Mouse (Mus musculus) neural tube, embryonic 11.5 days (tissue): ENCODE measurements around the gene Olfr329-ps. TPM values are rescaled to one million over a fixed set of nuclear protein-coding genes. Genes with fewer than 3 reads are reported as not detected.
"Not testable (repeated sequence)": the region's sequence is repeated elsewhere in the genome, so short reads cannot be mapped to it uniquely, and the experiment has no call there.

Source experiments
- ATAC-seq: fragments of 200-750 bp; cut with Nextera tagmentation; 2 replicates; pipeline ENCODE4 v1.8.0; 2017; ENCODE audit warnings: moderate number of reproducible peaks, mild to moderate bottlenecking, moderate TSS enrichment, moderate library complexity; ENCODE audit not compliant: insufficient read depth, low FRiP score, low TSS enrichment
- DNase-seq: peaks from one replicate; pipeline ENCODE4 v3.0.0-alpha.2; 2015; ENCODE audit warnings: low spot score
- H3K27ac ChIP-seq: fragments of 300-500 bp; sonication (generic); 2 replicates; pipeline ENCODE4 v1.5.1; 2014; ENCODE audit warnings: low read depth, mild to moderate bottlenecking, low read length
- H3K27me3 ChIP-seq: fragments of 300-500 bp; sonication (generic); 2 replicates; pipeline ENCODE4 v1.6.1; 2014; ENCODE audit warnings: mild to moderate bottlenecking, low read length, mixed read lengths; ENCODE audit not compliant: control insufficient read depth, insufficient read depth
- H3K36me3 ChIP-seq: fragments of 300-500 bp; sonication (generic); 2 replicates; pipeline ENCODE4 v1.6.1; 2014; ENCODE audit warnings: mild to moderate bottlenecking, low read length, moderate library complexity, mixed read lengths; ENCODE audit not compliant: control insufficient read depth, insufficient read depth
- H3K4me1 ChIP-seq: fragments of 300-500 bp; sonication (generic); 2 replicates; pipeline ENCODE4 v1.6.1; 2014; ENCODE audit warnings: low read length, mixed read lengths; ENCODE audit not compliant: control insufficient read depth, insufficient read depth
- H3K4me2 ChIP-seq: fragments of 300-500 bp; sonication (generic); 2 replicates; pipeline ENCODE4 v1.6.1; 2014; ENCODE audit warnings: low read depth, mild to moderate bottlenecking, moderate library complexity
- H3K4me3 ChIP-seq: fragments of 300-500 bp; sonication (generic); 2 replicates; pipeline ENCODE4 v1.5.1; 2014; ENCODE audit warnings: low read depth, low read length
- H3K9ac ChIP-seq: fragments of 300-500 bp; sonication (generic); 2 replicates; pipeline ENCODE4 v1.6.1; 2014; ENCODE audit warnings: mild to moderate bottlenecking, low read length
- H3K9me3 ChIP-seq: fragments of 300-500 bp; sonication (generic); 2 replicates; pipeline ENCODE4 v1.6.1; 2016; ENCODE audit warnings: low read length; ENCODE audit not compliant: control insufficient read depth
- WGBS: fragments of 180-500 bp; shearing (Covaris S2); extraction: QIAGEN DNeasy Blood & Tissue Kit; methylation state at CpG from one replicate; pipeline ENCODE4 v1.1.7; 2014; 5-methylcytosine and 5-hydroxymethylcytosine counted together
- polyA plus RNA-seq: library from polyadenylated mRNA; unstranded; fragments of >200 nt; fragmentation: Nextera tagmentation; extraction: Ambion mirVana; gene quantifications from 2 replicates; pipeline ENCODE4 v1.2.1, GENCODE M21; 2014

Gene Olfr329-ps
- polyA plus RNA-seq, 1 experiment from 2014 or later = not detected

DNA sequence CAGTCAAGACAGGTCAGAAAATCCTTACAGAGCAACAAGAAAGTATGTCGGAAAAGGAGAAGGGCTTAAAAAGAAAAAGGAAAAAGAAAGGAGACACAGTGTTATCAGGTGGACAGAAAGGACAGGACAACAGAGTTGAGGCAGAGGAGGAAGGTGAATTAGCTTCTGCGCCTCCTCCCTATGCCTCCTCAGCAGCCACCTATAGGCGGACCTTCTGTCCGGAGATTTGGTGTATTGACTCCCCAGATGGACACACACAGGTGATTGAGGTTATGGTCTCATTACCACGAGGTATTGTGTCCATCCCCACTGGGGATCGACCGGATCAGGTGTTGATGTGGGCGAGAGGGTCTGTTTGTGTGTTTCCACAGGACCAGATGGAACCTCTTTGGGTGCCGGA, 26.5 kb downstream of the Olfr329-ps start:
- not testable (repeated sequence) for H3K9ac ChIP-seq, DNase-seq, H3K4me1 ChIP-seq, H3K27ac ChIP-seq, H3K4me3 ChIP-seq, H3K36me3 ChIP-seq, H3K4me2 ChIP-seq, H3K27me3 ChIP-seq, H3K9me3 ChIP-seq, ATAC-seq
- 96% methylated on average over 7 of the region's 9 CpGs for WGBS

DNA sequence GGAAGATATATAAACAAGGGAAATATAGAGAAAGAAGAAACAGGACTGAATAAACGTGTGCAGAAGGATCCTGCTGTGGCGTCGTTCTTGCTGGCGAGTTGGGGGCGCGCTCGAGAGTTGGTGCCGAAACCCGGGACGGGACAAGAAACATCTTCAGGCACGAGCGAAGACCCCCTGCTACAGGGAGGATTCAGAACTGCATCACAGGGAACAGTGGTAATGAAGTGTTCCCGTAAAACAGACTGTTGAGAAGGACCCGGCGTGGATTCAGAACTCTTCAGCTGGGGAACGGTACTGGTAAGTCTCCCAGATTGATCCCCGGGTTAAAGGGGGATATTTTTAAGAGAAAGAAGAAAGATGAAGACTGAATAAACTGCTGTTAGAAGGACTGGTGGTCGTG, 27.3 kb downstream of the Olfr329-ps start:
- H3K27me3 ChIP-seq, H3K4me1 ChIP-seq, H3K36me3 ChIP-seq, ATAC-seq, DNase-seq, H3K27ac ChIP-seq, H3K4me2 ChIP-seq, H3K9ac ChIP-seq, H3K9me3 ChIP-seq, H3K4me3 ChIP-seq: not testable (repeated sequence)
- 92% methylated on average over 17 of the region's 18 CpGs for WGBS

DNA sequence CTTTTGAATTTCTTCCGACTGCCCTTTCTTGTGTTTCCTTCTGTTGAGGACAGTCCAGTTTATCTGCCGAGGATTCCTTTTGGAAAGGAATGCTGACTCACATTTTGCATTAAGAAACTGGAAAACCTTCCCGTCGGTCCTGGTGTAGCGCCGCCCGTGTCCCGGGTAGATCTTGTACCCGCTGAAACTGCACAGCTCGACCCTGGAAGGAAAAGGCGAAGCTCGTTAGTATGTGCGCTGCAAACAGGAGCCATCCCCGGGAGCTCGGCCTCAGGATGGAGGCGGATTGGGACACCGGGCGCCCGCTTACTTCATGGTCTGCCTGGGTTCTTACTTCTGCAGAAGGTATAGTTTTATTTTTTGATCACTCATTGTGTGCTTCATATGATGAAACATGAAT, 37.2 kb downstream of the Olfr329-ps start:
- ATAC-seq, H3K27ac ChIP-seq, H3K9me3 ChIP-seq, H3K4me1 ChIP-seq, H3K27me3 ChIP-seq, DNase-seq, H3K9ac ChIP-seq, H3K4me3 ChIP-seq, H3K4me2 ChIP-seq, H3K36me3 ChIP-seq: not testable (repeated sequence)
- 88% methylated on average over 19 of the region's 19 CpGs for WGBS

DNA sequence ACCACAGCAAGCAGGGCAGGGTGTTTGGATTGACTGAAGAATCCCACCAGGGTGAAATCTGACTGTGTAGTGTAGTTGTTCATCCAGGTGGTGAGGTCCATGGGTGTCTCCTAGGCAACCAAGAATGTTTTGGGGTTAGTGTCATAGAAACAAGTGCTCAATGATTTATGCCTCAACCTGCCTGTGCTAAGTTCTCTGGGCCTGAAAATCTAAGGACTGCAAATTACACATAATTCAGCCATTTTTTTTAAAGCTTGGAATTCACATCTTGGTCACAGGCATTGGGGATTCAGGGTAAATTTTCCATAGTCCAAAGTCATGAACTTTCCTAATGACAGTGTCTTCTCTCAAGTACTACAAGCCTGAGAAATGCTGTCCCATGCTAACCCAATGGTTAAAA, 43.8 kb downstream of the Olfr329-ps start, which contains the start of gene Olfr331:
Gene Olfr331 (minus strand): TSS at position 101 of the 400 bp plus-strand sequence.
- H3K4me3 ChIP-seq, H3K4me2 ChIP-seq, H3K27me3 ChIP-seq, H3K36me3 ChIP-seq, H3K4me1 ChIP-seq, ATAC-seq, H3K27ac ChIP-seq, H3K9ac ChIP-seq, H3K9me3 ChIP-seq, DNase-seq: not testable (repeated sequence)

DNA sequence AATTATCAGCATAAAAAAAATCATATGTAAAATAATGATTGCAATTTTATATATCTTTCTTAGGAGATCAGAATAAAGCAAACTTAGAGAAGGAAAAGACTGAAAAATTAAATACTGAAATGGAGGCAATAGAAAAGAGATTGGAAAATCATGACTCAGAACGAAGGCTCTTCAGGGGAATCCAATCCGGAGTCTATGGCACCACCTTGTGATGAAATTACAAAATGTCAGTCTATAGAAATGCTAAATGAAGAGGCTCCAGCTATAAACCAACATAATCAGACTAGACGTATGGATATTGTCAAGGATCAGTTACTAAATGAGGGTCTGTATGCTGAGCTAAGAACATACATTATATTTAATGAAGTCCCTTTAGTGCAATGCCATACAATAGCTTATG, 46.9 kb downstream of the Olfr329-ps start:
- no peak overlapping the region for H3K9ac ChIP-seq
- 66% methylated on average over 3 of the region's 3 CpGs for WGBS
- H3K27ac ChIP-seq = no peak overlapping the region
- no peaks in the 10 kb centered on the region for H3K27me3 ChIP-seq
- DNase-seq = no peak
- H3K9me3 ChIP-seq = no peaks in the 10 kb centered on the region
- no peak overlapping the region for H3K4me2 ChIP-seq
- no peak overlapping the region for H3K4me3 ChIP-seq
- H3K4me1 ChIP-seq = no peaks in the 10 kb centered on the region
- ATAC-seq = no peak
- no peaks in the 10 kb centered on the region for H3K36me3 ChIP-seq

DNA sequence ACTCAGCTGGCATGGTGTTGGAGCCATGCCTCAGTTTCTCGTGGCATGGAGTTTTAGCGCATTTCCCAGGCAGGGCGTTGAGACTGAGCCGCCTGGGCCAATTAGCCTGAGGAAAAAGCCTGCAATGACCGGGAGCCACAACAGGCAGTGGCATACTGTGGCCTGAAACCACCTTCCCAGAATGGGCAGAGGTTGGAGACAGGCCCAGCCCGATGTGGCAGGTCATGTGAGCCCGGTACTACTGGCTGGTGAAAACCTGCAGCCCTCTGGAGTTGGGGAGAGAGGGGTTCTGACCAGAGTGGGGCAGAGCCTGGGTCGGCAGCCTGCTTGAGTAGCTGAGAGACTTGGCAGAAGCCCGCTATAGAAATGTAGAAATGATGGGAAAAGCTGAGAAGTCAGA, 47.5 kb downstream of the Olfr329-ps start:
- no peak overlapping the region for H3K4me3 ChIP-seq
- no peaks in the 10 kb centered on the region for H3K9me3 ChIP-seq
- DNase-seq = no peak
- ATAC-seq = no peak
- 87% methylated on average over 9 of the region's 9 CpGs for WGBS
- no peaks in the 10 kb centered on the region for H3K27me3 ChIP-seq
- H3K4me1 ChIP-seq = no peaks in the 10 kb centered on the region
- no peak overlapping the region for H3K27ac ChIP-seq
- no peaks in the 10 kb centered on the region for H3K36me3 ChIP-seq
- H3K9ac ChIP-seq = no peak overlapping the region
- H3K4me2 ChIP-seq = no peak overlapping the region

DNA sequence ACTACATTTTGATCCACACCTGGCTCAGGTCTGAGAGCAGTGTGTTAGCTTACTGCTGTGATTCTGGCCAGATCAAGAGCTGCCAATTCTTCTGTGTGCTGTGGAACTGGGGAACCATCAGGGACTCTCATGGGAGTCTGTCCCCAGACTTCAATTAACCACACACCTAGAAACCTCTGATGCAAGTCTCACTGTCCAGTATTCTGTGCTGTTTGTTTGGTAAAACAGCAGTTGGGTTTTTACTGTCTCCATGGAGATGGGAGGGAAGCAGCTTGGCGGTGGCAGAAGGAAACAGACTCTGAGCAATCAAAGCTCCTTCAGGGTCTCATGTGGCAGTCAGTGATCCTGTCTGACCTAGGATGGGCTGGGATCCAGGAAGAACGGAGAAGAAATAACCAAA, 53.8 kb downstream of the Olfr329-ps start, which contains the start of gene Olfr332:
Gene Olfr332 (minus strand): TSS at position 101 of the 400 bp plus-strand sequence.
- Histone ChIP-seq H3K9me3 (no peaks in the 10 kb centered on the region), H3K9ac (no peak within 1 kb of the TSS), H3K27me3 (no peaks in the 10 kb centered on the region), H3K36me3 (no peaks in the 10 kb centered on the region), H3K4me1 (no peaks in the 10 kb centered on the region), H3K4me2 (no peak within 1 kb of the TSS), H3K27ac (no peak within 1 kb of the TSS), H3K4me3 (no peak within 1 kb of the TSS)
- DNase-seq = no peak
- ATAC-seq = no peak
- WGBS = 88% methylated on average over 2 of the region's 2 CpGs

Other genes with a start within 250 kb of the Olfr329-ps start
- 15.0 and 17.1 TPM in 2 replicates for gene Zfp692, start 239.4 kb downstream of the Olfr329-ps start, polyA plus RNA-seq
- gene Zfp672, start 216.1 kb downstream of the Olfr329-ps start, polyA plus RNA-seq = 25.5 and 27.7 TPM in 2 replicates
- 37.0 and 41.4 TPM in 2 replicates for gene Sh3bp5l, start 215.7 kb downstream of the Olfr329-ps start, polyA plus RNA-seq
- not detected in 2 replicates for gene Lypd8, start 167.4 kb downstream of the Olfr329-ps start, polyA plus RNA-seq
- gene 1810065E05Rik, start 125.3 kb downstream of the Olfr329-ps start, polyA plus RNA-seq = not detected in 2 replicates
- gene Gm12253, start 113.9 kb downstream of the Olfr329-ps start, polyA plus RNA-seq = not detected in 2 replicates
- gene Lypd9, start 93.5 kb downstream of the Olfr329-ps start, polyA plus RNA-seq = not detected in 2 replicates
- gene Olfr30, start 84.2 kb downstream of the Olfr329-ps start, polyA plus RNA-seq = not detected in 2 replicates
- not detected in 2 replicates for gene Olfr332, start 53.9 kb downstream of the Olfr329-ps start, polyA plus RNA-seq
- gene Olfr331, start 43.9 kb downstream of the Olfr329-ps start, polyA plus RNA-seq = not detected in 2 replicates
- not detected in 2 replicates for gene Olfr330, start 11.6 kb downstream of the Olfr329-ps start, polyA plus RNA-seq
- gene Olfr328, start 9.2 kb upstream of the Olfr329-ps start, polyA plus RNA-seq = not detected in 2 replicates
- gene Olfr224, start 24.1 kb upstream of the Olfr329-ps start, polyA plus RNA-seq = not detected in 2 replicates
- gene Olfr325, start 31.3 kb upstream of the Olfr329-ps start, polyA plus RNA-seq = not detected in 2 replicates
- gene Olfr324, start 48.7 kb upstream of the Olfr329-ps start, polyA plus RNA-seq = not detected in 2 replicates
- not detected in 2 replicates for gene 2210407C18Rik, start 69.7 kb upstream of the Olfr329-ps start, polyA plus RNA-seq
- gene Olfr323, start 84.1 kb upstream of the Olfr329-ps start, polyA plus RNA-seq = not detected in 2 replicates
- gene Trim58, start 94.0 kb upstream of the Olfr329-ps start, polyA plus RNA-seq = 0.31 and 0.39 TPM in 2 replicates
- not detected in 2 replicates for gene Olfr322, start 112.4 kb upstream of the Olfr329-ps start, polyA plus RNA-seq
- not detected in 2 replicates for gene Olfr320, start 134.7 kb upstream of the Olfr329-ps start, polyA plus RNA-seq
- not detected in 2 replicates for gene Olfr319, start 152.7 kb upstream of the Olfr329-ps start, polyA plus RNA-seq
- not detected in 2 replicates for gene Olfr318, start 177.6 kb upstream of the Olfr329-ps start, polyA plus RNA-seq
- not detected in 2 replicates for gene Olfr317, start 192.8 kb upstream of the Olfr329-ps start, polyA plus RNA-seq
- gene Olfr316, start 206.3 kb upstream of the Olfr329-ps start, polyA plus RNA-seq = not detected in 2 replicates
- not detected in 2 replicates for gene Olfr315, start 226.8 kb upstream of the Olfr329-ps start, polyA plus RNA-seq
- not detected in 2 replicates for gene Olfr314, start 236.5 kb upstream of the Olfr329-ps start, polyA plus RNA-seq